Mouse (Mus musculus) MEL (cell line): ENCODE results near the gene Fbrs. TPM values are rescaled to one million over a fixed set of nuclear protein-coding genes. Genes with fewer than 3 reads are reported as not detected.
A peak's percentile ranks its signal among the peaks of the same experiment; 100 is the strongest.
"Not testable (repeated sequence)": the region's sequence is repeated elsewhere in the genome, so short reads cannot be mapped to it uniquely, and the experiment has no call there.

ENCODE experiments used
- DNase-seq: peaks from one replicate; pipeline ENCODE4 v3.0.0; 2011; ENCODE audit warnings: low read depth, low spot score
- H3K27ac ChIP-seq: 2 replicates; pipeline ENCODE4 v1.5.1; 2012; ENCODE audit warnings: low read depth, mild to moderate bottlenecking, control low read depth, low read length, moderate library complexity; ENCODE audit not compliant: control insufficient read depth
- H3K27me3 ChIP-seq, 2 experiments: fragments of 150-350 bp in 1 of 2; sonication (generic) in 1 of 2; 2 replicates each; pipeline ENCODE4 v1.6.1; 2012; ENCODE audit warnings: low read length in 2 of 2, mild to moderate bottlenecking in 2 of 2, improper control_type of control experiment in 1 of 2, moderate library complexity in 1 of 2; ENCODE audit not compliant: insufficient read depth in 2 of 2, control insufficient read depth in 1 of 2
- H3K36me3 ChIP-seq, 2 experiments: 2 replicates each; pipeline ENCODE4 v1.6.1; 2012 to 2014; ENCODE audit warnings: low read length in 2 of 2, improper control_type of control experiment in 1 of 2, inconsistent platforms in 1 of 2, mild to moderate bottlenecking in 1 of 2; ENCODE audit not compliant: insufficient read depth in 2 of 2, control insufficient read depth in 1 of 2
- H3K4me1 ChIP-seq, 2 experiments: fragments of 150-350 bp in 1 of 2; sonication (generic) in 1 of 2; 2 replicates each; pipeline ENCODE4 v1.6.1; 2012; ENCODE audit warnings: low read length in 2 of 2, improper control_type of control experiment in 1 of 2, mild to moderate bottlenecking in 1 of 2; ENCODE audit not compliant: insufficient read depth in 2 of 2, control insufficient read depth in 1 of 2
- H3K4me3 ChIP-seq, 2 experiments: fragments of 150-350 bp in 1 of 2; sonication (generic) in 1 of 2; 2 replicates each; pipeline ENCODE4 v1.5.1; 2012; ENCODE audit warnings: low read depth in 2 of 2, low read length in 2 of 2, mild to moderate bottlenecking in 2 of 2, moderate library complexity in 2 of 2, control low read depth in 1 of 2, improper control_type of control experiment in 1 of 2; ENCODE audit not compliant: control insufficient read depth in 1 of 2, insufficient read depth in 1 of 2
- H3K79me2 ChIP-seq: 2 replicates; pipeline ENCODE4 v1.6.1; 2012; ENCODE audit warnings: mild to moderate bottlenecking, low read length, moderate library complexity; ENCODE audit not compliant: control insufficient read depth, poor library complexity, insufficient read depth
- H3K9ac ChIP-seq: 2 replicates; pipeline ENCODE4 v1.6.1; 2012; ENCODE audit warnings: low read depth, mild to moderate bottlenecking, control low read depth, low read length, moderate library complexity; ENCODE audit not compliant: control insufficient read depth, poor library complexity, severe bottlenecking
- H3K9me3 ChIP-seq: fragments of 150-350 bp; sonication (generic); replicated peaks from 2 replicates; pipeline ENCODE4 v1.6.1; 2012; ENCODE audit warnings: mild to moderate bottlenecking, low read length, improper control_type of control experiment, moderate library complexity; ENCODE audit not compliant: insufficient read depth
- BHLHE40 ChIP-seq: IDR thresholded peaks from 2 replicates; pipeline ENCODE4 v1.6.1; 2012; ENCODE audit warnings: low read depth, mild to moderate bottlenecking, inconsistent platforms, low read length, improper control_type of control experiment, borderline replicate concordance
- CTCF ChIP-seq, 3 experiments: IDR thresholded peaks in 2 of 3; conservative IDR thresholded peaks in 1 of 3; 2 replicates each; pipeline ENCODE4 v1.5.1; 2011 to 2012; ENCODE audit warnings: low read length in 3 of 3, low read depth in 2 of 3, mild to moderate bottlenecking in 2 of 3, improper control_type of control experiment in 1 of 3, inconsistent platforms in 1 of 3, mixed read lengths in 1 of 3, moderate library complexity in 1 of 3; ENCODE audit not compliant: control insufficient read depth in 1 of 3, insufficient read depth in 1 of 3, poor library complexity in 1 of 3, severe bottlenecking in 1 of 3
- EP300 ChIP-seq, 2 experiments: IDR thresholded peaks; 2 replicates each; pipeline ENCODE4 v1.6.1; 2011; ENCODE audit warnings: improper control_type of control experiment in 2 of 2, low read length in 2 of 2, low read depth in 1 of 2, mild to moderate bottlenecking in 1 of 2
- MYC ChIP-seq: IDR thresholded peaks from 2 replicates; pipeline ENCODE4 v1.6.1; 2011; ENCODE audit warnings: low read depth, mild to moderate bottlenecking, low read length, improper control_type of control experiment, moderate library complexity
- NELFE ChIP-seq: IDR thresholded peaks from 2 replicates; pipeline ENCODE4 v1.6.1; 2011; ENCODE audit warnings: low read depth, low read length, improper control_type of control experiment
- NRF1 ChIP-seq: IDR thresholded peaks from 2 replicates; pipeline ENCODE4 v1.6.1; 2014; ENCODE audit warnings: low read depth, mild to moderate bottlenecking, inconsistent platforms, low read length, improper control_type of control experiment, moderate library complexity; ENCODE audit not compliant: poor library complexity, insufficient read depth, severe bottlenecking
- POLR2A ChIP-seq, 2 experiments: IDR thresholded peaks; 2 replicates each; pipeline ENCODE4 v1.6.1; 2011 to 2012; ENCODE audit warnings: low read length in 2 of 2, mild to moderate bottlenecking in 2 of 2, control low read depth in 1 of 2, improper control_type of control experiment in 1 of 2, low read depth in 1 of 2, moderate library complexity in 1 of 2; ENCODE audit not compliant: control insufficient read depth in 1 of 2, insufficient read depth in 1 of 2, poor library complexity in 1 of 2
- POLR2AphosphoS2 ChIP-seq: IDR thresholded peaks from 2 replicates; pipeline ENCODE4 v1.6.1; 2011; ENCODE audit warnings: low read length, improper control_type of control experiment
- TAL1 ChIP-seq: IDR thresholded peaks from 2 replicates; pipeline ENCODE4 v1.6.1; 2012; ENCODE audit warnings: mild to moderate bottlenecking, inconsistent platforms, low read length, moderate library complexity, mixed read lengths
- ZKSCAN1 ChIP-seq: IDR thresholded peaks from 2 replicates; pipeline ENCODE4 v1.6.1; 2012; ENCODE audit warnings: low read depth, mild to moderate bottlenecking, inconsistent platforms, low read length, improper control_type of control experiment, moderate library complexity
- polyA plus RNA-seq, 2 experiments: library from polyadenylated mRNA; stranded (reverse) in 1 of 2; unstranded in 1 of 2; fragments of >175 nt in 1 of 2; fragments of >200 nt in 1 of 2; gene quantifications; 2 replicates each; pipeline versions ENCODE4 v1.2.1 to v1.2.4; 2012; ENCODE audit warnings: low replicate concordance in 2 of 2, low read depth in 1 of 2; ENCODE audit not compliant: insufficient read length in 2 of 2, insufficient read depth in 1 of 2, missing spikeins in 1 of 2
- total RNA-seq: library from RNA; depleted of rRNA; stranded (reverse); fragments of 300-350 nt; gene quantifications from 2 replicates; pipeline ENCODE4 v1.2.3, GENCODE M21; 2012

The Fbrs gene
- total and polyA plus RNA-seq, 3 experiments = 7.5 to 53.3 TPM; not detected in 1

DNA sequence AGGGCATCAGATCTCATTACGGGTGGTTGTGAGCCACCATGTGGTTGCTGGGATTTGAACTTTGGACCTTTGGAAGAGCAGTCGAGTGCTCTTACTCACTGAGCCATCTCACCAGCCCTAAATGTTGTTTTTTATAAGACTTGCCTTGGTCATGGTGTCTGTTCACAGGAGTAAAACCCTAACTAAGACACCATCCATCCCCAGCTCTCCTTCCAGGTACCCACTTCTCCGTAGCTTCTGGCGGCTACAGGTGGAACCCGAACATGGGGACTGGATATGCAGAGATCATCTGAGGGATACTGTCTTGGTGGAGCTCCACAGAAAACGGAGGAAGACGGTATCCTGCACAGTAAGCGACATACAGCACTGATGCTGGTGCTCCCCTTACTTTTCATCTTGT lies 19.7 kb upstream of the Fbrs start, which contains the start of gene Prr14:
Prr14 (plus strand) TSS at position 301 of the 400 bp plus-strand sequence.
- H3K27ac ChIP-seq, H3K27me3 ChIP-seq, H3K36me3 ChIP-seq, H3K4me3 ChIP-seq, H3K79me2 ChIP-seq, H3K9ac ChIP-seq, H3K9me3 ChIP-seq, DNase-seq, H3K4me1 ChIP-seq: not testable (repeated sequence)

DNA sequence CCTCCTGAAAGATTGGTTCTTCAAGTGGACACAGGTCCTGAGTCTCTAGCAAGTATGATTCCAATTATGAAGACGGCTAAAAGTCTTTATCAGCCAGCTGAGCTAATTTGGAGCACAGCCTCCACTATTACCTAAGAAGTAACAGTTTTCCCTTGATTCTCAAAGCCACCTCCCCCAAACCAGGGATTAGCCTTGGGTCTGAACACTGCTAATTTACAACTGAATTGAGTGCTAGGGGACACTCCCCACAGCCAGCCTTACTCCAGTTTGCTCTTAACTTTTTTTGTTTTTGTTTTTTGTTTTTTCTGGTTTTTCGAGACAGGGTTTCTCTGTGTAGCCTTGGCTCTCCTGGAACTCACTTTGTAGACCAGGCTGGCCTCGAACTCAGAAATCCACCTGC lies 13.8 kb upstream of the Fbrs start:
- Histone ChIP-seq H3K27ac (no peak overlapping the region), H3K9me3 (no peaks in the 10 kb centered on the region), H3K36me3 (no peaks in the 10 kb centered on the region; a peak in 1 of 4 replicates), H3K27me3 (no peaks in the 10 kb centered on the region), H3K4me3 (no peak overlapping the region), H3K79me2 (peaks cover 3% of the 10 kb centered on the region; the same call in 1 of the 2 replicates), H3K4me1 (no peaks in the 10 kb centered on the region), H3K9ac (no peak overlapping the region)
- TF ChIP-seq ZKSCAN1 (no peak), MYC (no peak), BHLHE40 (no peak), NELFE (no peak), POLR2A (IDR thresholded peaks at IDR 0.05; ENCODE audit: control insufficient read depth in 1 of 2, insufficient read depth in 1 of 2, low read depth in 1 of 2, low read length in 2 of 2, poor library complexity in 1 of 2) (no peak)
- DNase-seq = no peak

DNA sequence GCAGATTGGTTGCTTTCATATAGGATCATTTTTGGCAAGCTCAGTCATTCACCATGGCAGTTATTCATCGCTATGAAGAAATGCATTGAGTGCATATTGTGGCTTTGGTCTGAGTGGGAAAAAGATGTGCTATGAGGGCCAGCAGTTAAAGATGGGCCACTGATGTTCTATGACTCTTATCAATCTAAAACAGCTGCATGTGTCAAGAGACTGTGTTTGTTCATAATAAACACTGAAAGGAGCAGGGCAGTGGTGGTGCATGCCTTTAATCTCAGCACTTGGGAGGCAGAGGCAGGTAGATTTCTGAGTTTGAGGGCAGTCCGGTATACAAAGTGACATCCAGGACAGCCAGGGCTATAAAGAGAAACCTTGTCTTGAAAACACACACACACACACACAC lies 13.3 kb upstream of the Fbrs start:
- not testable (repeated sequence) for H3K27me3 ChIP-seq, H3K9me3 ChIP-seq, H3K4me3 ChIP-seq, H3K9ac ChIP-seq, H3K4me1 ChIP-seq, H3K79me2 ChIP-seq, H3K36me3 ChIP-seq, DNase-seq, H3K27ac ChIP-seq
- TF ChIP-seq TAL1 = 0 out of 2 replicates have a peak, but pooled peaks have one; percentile 19

DNA sequence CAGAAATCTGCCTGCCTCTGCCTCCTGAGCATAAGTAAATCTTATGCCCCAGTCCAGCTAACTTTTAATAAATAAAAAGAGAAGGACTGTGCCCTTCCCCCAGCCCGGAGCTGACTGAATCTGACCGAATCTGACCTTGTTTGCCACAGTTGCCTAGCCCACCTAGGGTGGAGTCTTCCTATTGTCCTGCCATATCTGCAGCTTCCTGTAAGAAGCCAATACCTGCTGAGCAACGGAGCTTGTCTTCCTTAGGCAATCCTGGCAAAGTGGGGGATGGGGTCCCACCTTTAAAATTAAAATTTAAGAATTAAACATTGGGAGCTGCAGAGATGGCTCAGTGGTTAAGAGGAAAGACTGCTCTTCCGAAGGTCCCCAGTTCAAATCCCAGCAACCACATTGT lies 12.4 kb upstream of the Fbrs start:
- no peaks in the 10 kb centered on the region for H3K9me3 ChIP-seq
- no peaks in the 10 kb centered on the region for H3K27me3 ChIP-seq
- DNase-seq = no peak
- H3K79me2 ChIP-seq = peaks cover 10% of the 10 kb centered on the region; the same call in 1 of the 2 replicates
- no peak overlapping the region for H3K4me3 ChIP-seq
- H3K9ac ChIP-seq = no peak overlapping the region
- no peaks in the 10 kb centered on the region; a peak in 1 of 4 replicates for H3K36me3 ChIP-seq
- H3K27ac ChIP-seq = no peak overlapping the region
- no peaks in the 10 kb centered on the region for H3K4me1 ChIP-seq
- TF ChIP-seq POLR2AphosphoS2 (no peak), EP300 (IDR thresholded peaks at IDR 0.05; ENCODE audit: low read depth in 1 of 2, low read length in 2 of 2) (no peak), CTCF (IDR thresholded peaks at IDR 0.05 in 2 of 3, conservative IDR thresholded peaks at IDR 0.05 in 1 of 3; ENCODE audit: control insufficient read depth in 1 of 3, insufficient read depth in 1 of 3, low read depth in 2 of 3, low read length in 3 of 3, poor library complexity in 1 of 3, severe bottlenecking in 1 of 3) (no peak), NRF1 (no peak), ZKSCAN1 (no peak)
